Mouse (Mus musculus): ENCODE measurements at regions not wholly inside any gene's neighbourhood (a gene's known extent, or its start where the extent isn't known, plus 50 kb on each side); places are given as distances from the start of the nearest gene placed in this dataset.
A peak's percentile ranks its signal among the peaks of the same experiment; 100 is the strongest.

DNA sequence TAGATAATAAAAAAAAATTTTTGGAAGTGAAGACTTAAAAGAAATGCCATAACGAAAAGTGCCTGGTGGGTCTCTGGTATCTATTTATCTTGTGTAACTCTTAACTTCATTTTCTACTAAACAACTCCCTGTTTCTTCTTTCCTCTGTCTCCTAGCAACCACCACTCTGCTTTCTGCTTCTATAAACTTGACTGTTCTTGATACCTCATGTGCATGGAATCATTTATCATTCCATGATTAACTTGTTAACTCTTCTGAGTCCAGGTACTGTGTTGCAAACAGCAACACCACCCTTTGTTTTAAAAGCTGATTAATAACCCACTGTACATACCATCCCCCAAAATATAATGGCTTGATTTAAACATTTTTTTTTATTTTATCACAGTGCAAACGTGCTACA is 325.0 kb downstream of the Mettl4 start:
- no peak for DNase-seq

- DNase-seq: no peak
Measured at GRCm38 (mm10) chr17:94382993-94383392, 366.8 kb downstream of the Mettl4 start.

DNA sequence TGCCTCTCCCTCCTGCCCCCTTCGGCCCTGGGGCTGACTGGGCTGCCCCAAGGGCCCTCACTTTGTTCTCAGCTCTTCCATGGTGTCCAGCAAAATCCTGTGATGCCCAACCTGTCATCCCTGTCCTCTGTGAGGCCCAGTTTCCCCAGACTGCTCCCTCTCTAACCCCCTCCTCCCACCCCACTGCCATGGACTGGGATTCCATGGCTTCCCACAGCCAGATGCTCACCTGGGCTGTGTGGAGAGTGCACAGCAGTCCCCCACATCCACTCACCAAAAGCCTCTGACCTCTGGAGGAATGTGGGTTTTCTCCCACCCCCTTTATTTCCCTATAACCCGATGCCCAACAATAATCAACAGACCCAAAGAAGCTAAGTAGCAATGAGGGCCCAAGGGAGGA is 414.1 kb downstream of the Mettl4 start:
- no peak for DNase-seq

DNA sequence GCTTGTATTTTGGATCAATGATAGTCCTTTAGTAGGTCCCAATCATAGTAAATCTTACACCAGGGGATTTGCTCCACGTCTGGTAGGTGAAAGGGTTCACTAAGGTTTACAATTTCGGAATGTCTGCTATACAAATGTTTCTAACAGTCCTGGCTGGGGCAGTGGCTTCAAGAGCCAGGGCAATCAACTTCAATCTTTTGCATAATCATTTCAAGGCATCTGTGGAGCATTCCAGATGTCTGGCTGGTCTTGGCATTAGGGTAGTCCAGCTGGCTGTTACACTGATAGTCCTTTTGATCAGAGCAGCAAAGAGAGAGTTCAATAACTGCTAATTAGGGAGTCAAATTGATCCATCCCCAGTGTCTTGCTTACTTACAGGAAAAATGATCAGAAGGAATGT is 423.6 kb downstream of the Mettl4 start:
- DNase-seq: no peak

DNA sequence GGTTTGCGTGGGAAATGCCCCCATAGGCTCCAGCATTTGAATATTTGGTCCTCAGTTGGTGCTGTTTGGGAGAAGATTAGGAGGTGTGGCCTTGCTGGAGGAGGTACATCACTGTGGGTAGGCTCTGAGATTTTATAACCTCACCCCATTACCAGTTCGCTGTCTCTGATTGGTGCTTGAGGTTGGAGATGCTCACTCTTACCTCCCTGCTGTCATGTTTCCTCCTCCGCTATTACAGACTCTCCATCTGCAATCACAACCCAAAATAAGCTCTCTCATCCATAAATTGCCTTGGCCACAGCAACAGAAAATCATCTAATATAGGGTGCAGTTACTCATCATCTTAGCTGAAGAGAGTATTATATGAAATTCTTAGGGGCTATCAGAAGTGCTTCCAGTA is 458.6 kb downstream of the Mettl4 start:
- no peak for DNase-seq

- DNase-seq: no peak
Measured at GRCm38 (mm10) chr17:94287612-94288159, 462.1 kb downstream of the Mettl4 start.

DNA sequence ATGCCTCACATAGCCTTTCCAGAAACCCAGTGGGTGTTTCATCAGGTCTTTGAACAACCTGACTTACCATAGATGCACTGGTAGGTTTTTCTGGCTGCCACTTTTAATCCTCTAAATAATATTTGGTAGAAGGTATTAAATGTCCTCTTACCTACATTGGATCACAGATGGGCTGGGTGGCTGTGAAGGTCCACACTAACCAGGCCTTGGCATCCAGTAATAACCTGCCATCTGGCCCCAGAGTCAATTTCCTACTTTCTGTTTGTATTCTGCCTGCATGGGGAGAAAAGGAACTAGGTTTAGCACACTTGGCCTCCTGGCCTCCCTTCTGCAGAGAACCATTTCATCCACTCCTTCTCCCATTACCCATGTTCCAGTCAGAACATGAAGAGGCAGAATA is 473.0 kb downstream of the Mettl4 start:
- DNase-seq: peak in 1 of 2 experiments; percentile 1

DNA sequence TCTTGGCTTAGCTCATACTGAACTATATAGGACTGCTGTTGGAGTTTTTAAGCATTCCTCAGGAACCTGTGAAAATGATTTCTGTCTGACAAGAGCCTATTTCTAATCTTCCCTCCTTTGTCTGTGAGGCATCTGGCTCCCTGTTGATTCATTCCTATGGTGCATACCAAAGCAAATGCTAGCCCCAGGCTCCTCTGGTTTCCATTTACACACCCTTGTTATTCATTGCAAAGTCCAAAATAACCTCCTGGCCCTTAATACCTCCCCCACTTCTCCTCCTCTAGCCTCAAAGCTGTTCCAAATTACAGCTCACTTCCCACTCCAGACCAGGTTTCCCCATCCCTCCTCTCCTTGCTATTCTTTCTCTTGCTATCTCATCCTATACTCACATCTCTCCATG is 480.1 kb downstream of the Mettl4 start:
- DNase-seq: no peak

GRCm38 (mm10) chr17:94255666-94256065 is 494.2 kb downstream of the Mettl4 start:
- no peak for DNase-seq

DNA sequence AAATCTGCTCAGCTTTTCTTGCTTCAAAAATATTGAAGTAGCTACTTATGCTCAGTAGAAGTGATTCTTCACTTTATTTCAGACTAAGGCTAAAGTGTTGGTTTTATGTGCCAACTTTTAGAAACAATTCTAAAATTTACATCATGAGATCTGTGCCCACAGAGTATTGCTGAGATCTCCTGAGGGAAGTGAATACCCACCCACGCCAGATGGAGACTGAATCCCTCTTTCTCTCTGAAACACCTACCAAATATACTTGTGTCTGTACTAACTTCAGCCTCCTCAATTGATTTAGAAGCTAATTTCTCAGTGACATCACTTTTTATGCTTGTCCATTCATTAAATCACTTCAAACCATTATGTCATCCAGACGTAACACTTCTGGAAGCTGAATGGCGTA is 495.0 kb downstream of the Mettl4 start:
- no peak for DNase-seq

DNA sequence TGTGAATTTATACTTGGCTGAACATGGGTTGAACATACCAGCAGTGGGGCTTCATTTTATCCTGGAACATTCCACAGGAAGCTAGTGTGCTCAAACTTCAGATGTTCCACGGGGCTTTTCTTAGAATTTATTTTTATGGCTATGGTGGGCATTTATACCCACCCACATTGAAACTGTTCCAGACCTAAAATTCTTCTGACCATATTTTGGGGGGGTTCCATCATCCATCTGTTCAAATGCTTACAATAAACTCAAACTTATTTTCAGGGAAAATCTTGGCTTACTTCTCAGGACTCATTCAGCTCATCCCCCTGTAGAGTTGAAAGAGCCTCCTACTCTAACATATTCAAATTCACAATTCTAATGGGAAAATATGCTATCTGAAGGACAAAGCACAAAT is 506.0 kb downstream of the Mettl4 start:
- no peak for DNase-seq

DNA sequence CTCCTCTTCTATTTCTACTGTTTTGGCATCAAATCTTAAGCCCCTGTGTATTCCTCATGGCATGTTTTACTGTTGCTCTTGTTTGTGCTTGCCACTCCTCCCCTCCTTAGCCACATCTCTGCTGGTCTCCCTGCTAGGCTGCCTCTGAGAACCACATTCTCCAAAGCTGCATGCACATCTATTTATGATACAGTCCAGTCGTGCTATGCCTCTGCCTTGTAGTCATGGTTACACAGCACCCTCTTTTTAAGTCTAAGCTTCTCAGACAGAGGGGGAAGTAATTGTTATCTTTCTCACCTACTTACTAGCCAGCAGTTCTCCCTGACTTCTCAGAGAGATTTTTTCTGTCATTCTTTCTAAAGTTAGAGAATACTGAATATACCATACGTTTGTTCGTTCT is 523.7 kb downstream of the Mettl4 start:
- DNase-seq: no peak

All from cerebellum, postnatal 14 days (tissue).